Mouse (Mus musculus) cerebellum, adult 2 months (tissue): ENCODE data around the gene Cbs.

Experiments used
- CTCF ChIP-seq: fragments of 200-500 bp; IDR thresholded peaks from 2 replicates; pipeline ENCODE4 v1.5.1; 2011; ENCODE audit warnings: low read depth, mild to moderate bottlenecking, control low read depth, low read length, moderate library complexity, borderline replicate concordance; ENCODE audit not compliant: insufficient read depth
- POLR2A ChIP-seq: fragments of 200-500 bp; IDR thresholded peaks from 2 replicates; pipeline ENCODE4 v1.6.1; 2011; ENCODE audit warnings: low read length, control low read depth, borderline replicate concordance; ENCODE audit not compliant: insufficient read depth

GRCm38 (mm10) chr17:31583185-31583584 is 53.9 kb downstream of the Cbs start:
- no peak for TF ChIP-seq CTCF
- no peak for TF ChIP-seq POLR2A
